Mouse (Mus musculus): ENCODE results near the gene Ifna14.
"Not testable (repeated sequence)": the region's sequence is repeated elsewhere in the genome, so short reads cannot be mapped to it uniquely, and the experiment has no call there.

Gene Ifna14

GRCm38 (mm10) chr4:88571698-88572097 lies at the start of gene Ifna14:
Gene Ifna14, minus strand, starts transcription at chr4:88571798.
- DNase-seq (ENCODE audit: low spot score), result no peak

GRCm38 (mm10) chr4:88603276-88603675 lies 31.7 kb upstream of the Ifna14 start, which contains the start of gene Ifna12:
Gene Ifna12, minus strand, starts transcription at chr4:88603376.
- DNase-seq (ENCODE audit: low spot score), result no peak

- no peak for DNase-seq (ENCODE audit: low spot score)
Measured at GRCm38 (mm10) chr4:88592285-88592684, 20.7 kb upstream of the Ifna14 start, which contains the start of gene Ifna9. Gene Ifna9, minus strand, starts transcription at chr4:88592385.

GRCm38 (mm10) chr4:88561791-88562190 lies 9.8 kb downstream of the Ifna14 start:
- no peak for DNase-seq (ENCODE audit: low spot score)

- DNase-seq (ENCODE audit: low spot score), result not testable (repeated sequence)
Measured at GRCm38 (mm10) chr4:88558145-88558544, 13.5 kb downstream of the Ifna14 start, which contains the start of gene Ifna15. Gene Ifna15, minus strand, starts transcription at chr4:88558245.

GRCm38 (mm10) chr4:88550161-88550945 lies 21.2 kb downstream of the Ifna14 start:
- DNase-seq (ENCODE audit: low spot score), result peak; percentile 40

GRCm38 (mm10) chr4:88547986-88548385 lies 23.6 kb downstream of the Ifna14 start:
- DNase-seq (ENCODE audit: low spot score), result no peak

- no peak for DNase-seq (ENCODE audit: low spot score)
Measured at GRCm38 (mm10) chr4:88543649-88544234, 27.9 kb downstream of the Ifna14 start.

- no peak for DNase-seq (ENCODE audit: low spot score)
Measured at GRCm38 (mm10) chr4:88537328-88537727, 34.3 kb downstream of the Ifna14 start.

- no peak for DNase-seq (ENCODE audit: low spot score)
Measured at GRCm38 (mm10) chr4:88536640-88537039, 35.0 kb downstream of the Ifna14 start.

GRCm38 (mm10) chr4:88535742-88536141 lies 35.9 kb downstream of the Ifna14 start:
- DNase-seq (ENCODE audit: low spot score), result no peak

GRCm38 (mm10) chr4:88534903-88535302 lies 36.7 kb downstream of the Ifna14 start:
- DNase-seq (ENCODE audit: low spot score), result no peak

- DNase-seq (ENCODE audit: low spot score), result no peak
Measured at GRCm38 (mm10) chr4:88533499-88533898, 38.1 kb downstream of the Ifna14 start.

GRCm38 (mm10) chr4:88530892-88531291 lies 40.7 kb downstream of the Ifna14 start:
- DNase-seq (ENCODE audit: low spot score), result no peak

GRCm38 (mm10) chr4:88530271-88530670 lies 41.3 kb downstream of the Ifna14 start:
- DNase-seq (ENCODE audit: low spot score), result no peak

- no peak for DNase-seq (ENCODE audit: low spot score)
Measured at GRCm38 (mm10) chr4:88526379-88527049, 45.1 kb downstream of the Ifna14 start.

GRCm38 (mm10) chr4:88525393-88525792 lies 46.2 kb downstream of the Ifna14 start:
- no peak for DNase-seq (ENCODE audit: low spot score)

GRCm38 (mm10) chr4:88523241-88523640 lies 48.4 kb downstream of the Ifna14 start:
- DNase-seq (ENCODE audit: low spot score), result no peak

- no peak for DNase-seq (ENCODE audit: low spot score)
Measured at GRCm38 (mm10) chr4:88522674-88523073, 48.9 kb downstream of the Ifna14 start, which contains the start of gene Ifnb1. Gene Ifnb1, minus strand, starts transcription at chr4:88522774.

All from testis, postnatal 14 days (tissue).